Mouse (Mus musculus) embryonic facial prominence, embryonic 10.5 days (tissue): ENCODE data around the gene Sap30. TPM values are rescaled to one million over a fixed set of nuclear protein-coding genes. Genes with fewer than 3 reads are reported as not detected.
"Not testable (repeated sequence)": the region's sequence is repeated elsewhere in the genome, so short reads cannot be mapped to it uniquely, and the experiment has no call there.

Experiments used
- DNase-seq: peaks from one replicate; pipeline ENCODE4 v3.0.0-alpha.2; 2017; ENCODE audit warnings: low spot score
- H3K27ac ChIP-seq: fragments of 300-500 bp; sonication (generic); replicated peaks from 2 replicates; pipeline ENCODE4 v1.5.1; 2016; ENCODE audit warnings: mild to moderate bottlenecking
- H3K27me3 ChIP-seq: fragments of 300-500 bp; sonication (generic); replicated peaks from 2 replicates; pipeline ENCODE4 v1.6.1; 2016; ENCODE audit warnings: low read depth, mild to moderate bottlenecking; ENCODE audit not compliant: poor library complexity, severe bottlenecking
- H3K36me3 ChIP-seq: fragments of 300-500 bp; sonication (generic); replicated peaks from 2 replicates; pipeline ENCODE4 v1.6.1; 2016; ENCODE audit warnings: mild to moderate bottlenecking, moderate library complexity
- H3K4me1 ChIP-seq: fragments of 300-500 bp; sonication (generic); 2 replicates; pipeline ENCODE4 v1.6.1; 2016
- H3K4me3 ChIP-seq: fragments of 300-500 bp; sonication (generic); 2 replicates; pipeline ENCODE4 v1.5.1; 2016; ENCODE audit warnings: mild to moderate bottlenecking, moderate library complexity
- H3K9me3 ChIP-seq: fragments of 300-500 bp; sonication (generic); 2 replicates; pipeline ENCODE4 v1.6.1; 2016; ENCODE audit warnings: mild to moderate bottlenecking
- WGBS: fragments of 180-500 bp; shearing (Covaris S2); methylation state at CpG from one replicate; pipeline ENCODE4 v1.1.7; 2016; 5-methylcytosine and 5-hydroxymethylcytosine counted together
- polyA plus RNA-seq: library from polyadenylated mRNA; unstranded; fragments of >200 nt; fragmentation: Nextera tagmentation; extraction: Ambion mirVana; gene quantifications from 2 replicates; pipeline ENCODE4 v1.2.1, GENCODE M21; 2016

The Sap30 gene
- 72.8 and 76.0 TPM in 2 replicates for polyA plus RNA-seq

DNA sequence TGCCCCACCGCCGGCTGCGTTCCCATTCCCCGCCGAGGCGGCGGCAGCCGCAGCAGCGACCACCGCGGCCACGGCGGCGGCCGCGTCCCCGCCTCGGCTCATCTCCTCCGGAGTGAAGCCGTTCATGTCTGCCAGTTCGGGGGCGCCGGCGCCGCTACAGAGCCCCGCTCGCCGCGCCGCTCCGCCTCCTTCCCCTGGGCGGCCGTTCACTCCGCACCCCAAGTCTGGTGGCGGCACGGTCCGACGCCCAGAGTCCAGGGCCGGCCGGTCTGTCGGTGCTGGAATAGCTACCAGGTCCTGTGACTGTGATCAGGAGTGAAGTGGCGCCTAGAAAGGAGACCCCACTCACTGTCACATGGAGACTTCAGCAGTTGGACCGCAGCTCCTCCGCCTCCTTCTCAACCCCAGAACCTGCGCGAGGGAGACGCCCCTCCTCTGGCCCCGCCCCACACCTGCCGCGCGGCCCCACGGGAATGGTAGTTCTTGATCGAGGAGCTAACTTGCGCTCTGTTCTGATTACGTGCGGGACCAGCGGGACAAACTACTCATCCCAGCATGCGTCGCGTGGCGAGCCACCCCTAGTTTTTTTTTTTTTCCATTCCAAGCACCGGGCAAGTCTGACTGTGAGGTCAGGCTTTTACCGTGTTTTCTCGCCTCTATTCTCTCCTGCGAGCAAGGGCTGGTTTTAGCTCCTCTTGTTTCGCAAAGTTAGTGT lies at the start of gene Sap30:
TSS of gene Sap30 (minus strand) at position 420 of the 715 bp plus-strand sequence.
- Histone ChIP-seq H3K4me3 (peak within 1 kb of the TSS; percentile 97), H3K9me3 (no peaks in the 10 kb centered on the region), H3K27ac (peak within 1 kb of the TSS; percentile 97), H3K36me3 (peaks cover 26% of the 10 kb centered on the region), H3K27me3 (no peaks in the 10 kb centered on the region), H3K4me1 (peaks cover 12% of the 10 kb centered on the region)
- WGBS, result under 1% methylated on average over 66 of the region's 66 CpGs
- DNase-seq, result peak; percentile 100

- DNase-seq, result no peak
- Histone ChIP-seq H3K36me3 (peaks cover 23% of the 10 kb centered on the region), H3K9me3 (no peaks in the 10 kb centered on the region), H3K27me3 (no peaks in the 10 kb centered on the region), H3K4me3 (no peak overlapping the region), H3K4me1 (0 out of 2 replicates have a peak, but pooled peaks cover 3% of the 10 kb centered on the region), H3K27ac (no peak overlapping the region)
- WGBS, result 93% methylated on average over 6 of the region's 6 CpGs
Observed at GRCm38 (mm10) chr8:57536167-57536566, 48.5 kb upstream of the Sap30 start.

GRCm38 (mm10) chr8:57534495-57534894 lies 46.8 kb upstream of the Sap30 start:
- 0 out of 2 replicates have a peak, but pooled peaks cover 3% of the 10 kb centered on the region for H3K4me1 ChIP-seq
- DNase-seq, result no peak
- H3K27ac ChIP-seq, result no peak overlapping the region
- no peaks in the 10 kb centered on the region for H3K27me3 ChIP-seq
- no peak overlapping the region for H3K4me3 ChIP-seq
- H3K9me3 ChIP-seq, result no peaks in the 10 kb centered on the region
- 66% methylated on average over 4 of the region's 4 CpGs for WGBS
- peaks cover 23% of the 10 kb centered on the region for H3K36me3 ChIP-seq

DNA sequence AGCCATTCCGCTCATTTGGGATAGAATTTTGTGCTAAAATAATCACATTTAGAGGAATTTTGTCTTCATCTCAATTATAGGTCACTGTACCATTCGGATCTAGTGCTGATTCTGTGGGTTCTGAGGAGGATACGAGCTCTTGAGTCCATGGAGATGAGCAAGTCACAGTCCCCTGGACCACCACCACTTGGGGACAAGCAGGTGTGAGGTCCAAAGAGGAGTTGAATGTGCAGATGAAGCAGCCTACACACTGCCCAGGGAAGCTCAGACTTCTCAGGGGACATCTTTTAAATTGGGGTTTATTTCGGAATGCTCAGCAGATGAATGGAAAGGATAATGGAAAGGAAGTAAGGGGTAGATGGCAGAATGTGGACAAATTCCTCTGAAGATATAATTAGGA lies 45.4 kb upstream of the Sap30 start:
- H3K4me3 ChIP-seq, result no peak overlapping the region
- H3K36me3 ChIP-seq, result peaks cover 25% of the 10 kb centered on the region
- no peak for DNase-seq
- 0 out of 2 replicates have a peak, but pooled peaks cover 3% of the 10 kb centered on the region for H3K4me1 ChIP-seq
- no peak overlapping the region for H3K27ac ChIP-seq
- no peaks in the 10 kb centered on the region for H3K9me3 ChIP-seq
- H3K27me3 ChIP-seq, result no peaks in the 10 kb centered on the region
- WGBS, result 94% methylated on average over 4 of the region's 4 CpGs

DNA sequence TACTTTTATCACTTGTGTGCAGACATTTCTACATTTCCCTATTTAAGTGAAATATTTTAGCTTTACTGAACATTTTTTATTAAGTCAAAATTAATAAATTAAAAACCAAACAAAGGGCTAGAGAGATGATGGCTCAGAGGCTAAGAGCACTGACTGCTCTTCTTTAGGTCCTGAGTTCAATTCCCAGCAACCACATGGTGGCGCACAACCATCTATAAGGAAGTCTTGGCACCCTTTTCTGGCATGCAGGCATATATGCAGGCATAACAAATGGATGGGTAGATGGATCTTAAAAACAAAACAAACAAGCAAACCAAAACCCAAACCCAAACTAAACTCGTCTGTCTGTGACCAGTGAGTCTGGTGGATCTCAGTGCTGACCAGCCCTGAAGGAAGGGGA lies 44.6 kb upstream of the Sap30 start:
- H3K4me3 ChIP-seq, result no peak overlapping the region
- DNase-seq, result no peak
- peaks cover 33% of the 10 kb centered on the region for H3K36me3 ChIP-seq
- H3K27ac ChIP-seq, result no peak overlapping the region
- 0 out of 2 replicates have a peak, but pooled peaks cover 3% of the 10 kb centered on the region for H3K4me1 ChIP-seq
- H3K27me3 ChIP-seq, result no peaks in the 10 kb centered on the region
- H3K9me3 ChIP-seq, result no peaks in the 10 kb centered on the region
- WGBS, result 51% methylated on average over 2 of the region's 2 CpGs

DNA sequence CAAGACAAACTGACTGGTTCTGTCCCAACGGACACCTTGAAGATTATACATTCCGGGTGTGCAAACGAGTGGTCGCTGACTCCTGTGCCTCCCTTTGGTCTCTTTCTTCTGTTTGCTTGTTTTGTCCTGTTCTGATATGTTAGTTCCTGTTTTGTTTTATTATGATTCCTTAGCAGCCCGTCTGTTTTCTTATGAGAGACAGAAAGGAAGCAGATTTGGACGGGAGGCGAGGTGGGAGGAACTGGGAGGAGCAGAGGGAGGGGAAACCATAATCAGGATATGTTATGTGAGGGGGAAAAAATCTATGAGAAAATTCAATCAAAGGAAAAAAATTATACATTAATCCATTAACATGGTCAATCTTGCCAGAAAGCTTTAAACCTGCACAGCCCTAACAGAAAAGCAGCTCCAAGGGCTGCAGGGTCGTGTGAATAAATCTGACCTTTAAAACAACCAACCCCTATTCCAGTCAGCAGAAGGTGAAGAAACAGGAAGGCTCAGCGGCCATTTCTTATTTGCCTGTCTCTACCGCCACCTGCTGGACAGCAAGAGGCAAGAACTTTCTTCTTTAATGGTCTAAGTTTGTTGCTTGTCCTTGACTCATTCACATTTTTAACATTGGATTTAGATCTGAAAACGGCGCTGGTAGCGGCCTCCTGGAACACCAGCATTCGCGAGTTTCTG lies 43.1 kb upstream of the Sap30 start:
- WGBS, result 36% methylated on average over 15 of the region's 15 CpGs
- Histone ChIP-seq H3K4me1 (0 out of 2 replicates have a peak, but pooled peaks cover 3% of the 10 kb centered on the region), H3K36me3 (peaks cover 31% of the 10 kb centered on the region), H3K27ac (no peak overlapping the region), H3K27me3 (no peaks in the 10 kb centered on the region), H3K4me3 (no peak overlapping the region), H3K9me3 (no peaks in the 10 kb centered on the region)
- peak; percentile 78 for DNase-seq

GRCm38 (mm10) chr8:57530238-57530637 lies 42.6 kb upstream of the Sap30 start:
- Histone ChIP-seq H3K9me3 (no peaks in the 10 kb centered on the region), H3K4me3 (no peak overlapping the region), H3K27me3 (no peaks in the 10 kb centered on the region), H3K27ac (no peak overlapping the region), H3K36me3 (peaks cover 28% of the 10 kb centered on the region), H3K4me1 (0 out of 2 replicates have a peak, but pooled peaks cover 3% of the 10 kb centered on the region)
- no peak for DNase-seq
- 94% methylated on average over 13 of the region's 13 CpGs for WGBS

DNA sequence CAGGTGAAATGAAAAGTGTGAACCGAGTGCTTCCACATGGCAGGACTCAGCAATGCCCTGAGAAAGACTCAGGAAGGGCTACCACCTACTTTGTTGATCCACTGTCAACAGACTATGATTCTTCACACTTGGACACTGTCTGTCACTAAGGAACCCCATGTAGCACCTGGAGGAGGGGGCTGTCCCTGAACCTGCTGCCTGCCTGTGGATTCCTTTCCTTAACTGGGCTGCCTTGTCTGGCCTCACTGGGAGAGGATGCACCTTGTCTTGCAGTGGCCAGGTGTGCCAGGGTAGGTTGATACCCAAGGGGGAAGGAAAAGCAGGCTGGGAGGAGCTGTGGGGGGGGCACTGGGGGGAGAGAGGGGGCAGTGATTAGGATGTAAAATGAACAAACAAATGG lies 40.4 kb upstream of the Sap30 start:
- no peak overlapping the region for H3K27ac ChIP-seq
- no peak for DNase-seq
- 93% methylated on average over 1 of the region's 1 CpGs for WGBS
- no peaks in the 10 kb centered on the region for H3K27me3 ChIP-seq
- no peak overlapping the region for H3K4me3 ChIP-seq
- no peaks in the 10 kb centered on the region for H3K4me1 ChIP-seq
- no peaks in the 10 kb centered on the region for H3K9me3 ChIP-seq
- peaks cover 24% of the 10 kb centered on the region for H3K36me3 ChIP-seq

DNA sequence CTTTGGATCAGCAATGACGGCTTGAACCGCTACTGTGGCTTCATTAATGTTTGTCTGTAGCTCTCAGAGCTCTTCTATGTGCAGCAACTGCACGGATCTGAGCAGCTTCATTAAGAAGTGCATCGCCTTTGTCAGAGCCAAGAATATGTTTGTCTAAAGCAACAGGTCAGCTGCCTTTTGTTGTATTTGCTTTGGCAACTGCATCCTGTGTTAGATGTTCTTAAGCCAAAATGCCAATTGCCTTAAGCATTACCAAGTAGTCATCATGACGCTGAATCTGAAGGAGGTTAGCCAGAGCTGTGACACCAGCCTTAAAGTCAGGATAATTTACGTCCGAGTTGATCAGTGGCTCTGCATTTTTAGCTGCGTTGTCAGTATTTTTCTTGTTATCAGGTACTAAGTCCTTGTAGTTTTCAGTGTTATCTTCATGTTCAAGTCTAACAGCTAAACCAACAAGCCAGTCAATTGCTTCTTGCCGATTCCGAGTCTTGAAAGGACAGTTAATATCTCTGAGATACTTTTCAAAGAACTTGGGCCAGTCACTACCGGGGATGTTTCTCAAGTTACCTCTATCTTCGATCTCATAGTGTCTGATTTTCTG lies 32.6 kb upstream of the Sap30 start:
- H3K27ac ChIP-seq, result no peak overlapping the region
- no peaks in the 10 kb centered on the region for H3K27me3 ChIP-seq
- no peaks in the 10 kb centered on the region for H3K4me1 ChIP-seq
- H3K4me3 ChIP-seq, result no peak overlapping the region
- DNase-seq, result no peak
- WGBS, result 88% methylated on average over 12 of the region's 12 CpGs
- peaks cover 58% of the 10 kb centered on the region for H3K36me3 ChIP-seq
- no peaks in the 10 kb centered on the region for H3K9me3 ChIP-seq

DNA sequence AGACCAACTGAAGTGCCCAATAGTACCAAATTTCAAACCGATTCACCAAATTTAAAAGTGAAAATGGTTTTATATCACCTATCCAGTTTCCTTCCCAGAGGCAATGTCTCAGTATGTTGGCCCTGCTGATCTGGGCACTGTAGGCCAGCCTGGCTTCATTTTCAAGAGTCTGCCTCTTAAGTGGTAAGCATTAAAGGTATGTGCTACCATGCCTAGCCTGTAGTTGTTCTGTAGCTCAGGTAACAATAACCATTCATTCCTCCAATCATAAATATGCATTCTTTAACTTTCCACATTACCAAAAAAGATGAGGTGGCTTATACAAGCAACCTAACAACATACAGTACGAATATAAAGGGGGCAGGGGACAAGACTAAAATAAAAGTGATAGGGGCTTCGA lies 30.1 kb upstream of the Sap30 start:
- Histone ChIP-seq H3K27me3 (no peaks in the 10 kb centered on the region), H3K4me1 (peaks cover 9% of the 10 kb centered on the region), H3K27ac (no peak overlapping the region), H3K36me3 (peaks cover 75% of the 10 kb centered on the region), H3K9me3 (no peaks in the 10 kb centered on the region), H3K4me3 (no peak overlapping the region)
- 85% methylated on average over 3 of the region's 3 CpGs for WGBS
- DNase-seq, result no peak

GRCm38 (mm10) chr8:57516685-57517084 lies 29.0 kb upstream of the Sap30 start:
- not testable (repeated sequence) for H3K27me3 ChIP-seq, H3K4me3 ChIP-seq, H3K9me3 ChIP-seq, H3K27ac ChIP-seq, DNase-seq, H3K4me1 ChIP-seq
- WGBS, result 88% methylated on average over 5 of the region's 5 CpGs
- H3K36me3 ChIP-seq, result peaks cover 69% of the 10 kb centered on the region

GRCm38 (mm10) chr8:57513178-57513661 lies 25.6 kb upstream of the Sap30 start:
- not testable (repeated sequence) for H3K9me3 ChIP-seq, H3K27me3 ChIP-seq, DNase-seq
- H3K36me3 ChIP-seq, result peaks cover 56% of the 10 kb centered on the region
- H3K4me3 ChIP-seq, result peak overlapping the region; percentile 92
- peaks cover 18% of the 10 kb centered on the region for H3K4me1 ChIP-seq
- 37% methylated on average over 10 of the region's 10 CpGs for WGBS
- H3K27ac ChIP-seq, result peak overlapping the region; percentile 100
